Mouse (Mus musculus): ENCODE data around the gene Lrba. TPM values are rescaled to one million over a fixed set of nuclear protein-coding genes. Genes with fewer than 3 reads are reported as not detected.

Lrba gene
- polyA plus RNA-seq, 1 experiment from 2014 or later: 6.7 TPM

GRCm38 (mm10) chr3:86605775-86606174, 381.3 kb downstream of the Lrba start:
- H3K4me3 ChIP-seq (ENCODE audit: inconsistent target): no peak overlapping the region
- no peaks in the 10 kb centered on the region for H3K36me3 ChIP-seq (ENCODE audit: inconsistent target)
- 93% methylated on average over 8 of the region's 8 CpGs for WGBS (ENCODE audit: missing documents)
- H3K79me2 ChIP-seq (ENCODE audit: inconsistent target): no peaks in the 10 kb centered on the region
- no peak overlapping the region for H3K27ac ChIP-seq

- H3K27ac ChIP-seq: no peak overlapping the region
- H3K4me3 ChIP-seq (ENCODE audit: inconsistent target): no peak overlapping the region
These were observed 402.7 kb downstream of the Lrba start for GRCm38 (mm10) chr3:86627008-86627743.

GRCm38 (mm10) chr3:86629379-86629778, 404.9 kb downstream of the Lrba start:
- Histone ChIP-seq H3K4me3 (ENCODE audit: inconsistent target) (no peak overlapping the region), H3K79me2 (ENCODE audit: inconsistent target) (no peaks in the 10 kb centered on the region), H3K27ac (no peak overlapping the region), H3K36me3 (ENCODE audit: inconsistent target) (no peaks in the 10 kb centered on the region)
- 80% methylated on average over 4 of the region's 4 CpGs for WGBS (ENCODE audit: missing documents)

More at GRCm38 (mm10) chr3:86627008-86627743, 402.7 kb downstream of the Lrba start:
- Histone ChIP-seq H3K79me2 (ENCODE audit: inconsistent target) (no peaks in the 10 kb centered on the region), H3K36me3 (ENCODE audit: inconsistent target) (no peaks in the 10 kb centered on the region)
- 62% methylated on average over 4 of the region's 4 CpGs for WGBS (ENCODE audit: missing documents)

- Histone ChIP-seq H3K36me3 (ENCODE audit: inconsistent target) (no peaks in the 10 kb centered on the region), H3K79me2 (ENCODE audit: inconsistent target) (no peaks in the 10 kb centered on the region), H3K27ac (no peak overlapping the region), H3K4me3 (ENCODE audit: inconsistent target) (no peak overlapping the region)
- WGBS (ENCODE audit: missing documents): 60% methylated on average over 5 of the region's 5 CpGs
These were observed 411.0 kb downstream of the Lrba start for GRCm38 (mm10) chr3:86635464-86635863.

- Histone ChIP-seq H3K27ac (no peak overlapping the region), H3K79me2 (ENCODE audit: inconsistent target) (no peaks in the 10 kb centered on the region), H3K36me3 (ENCODE audit: inconsistent target) (no peaks in the 10 kb centered on the region), H3K4me3 (ENCODE audit: inconsistent target) (no peak overlapping the region)
- 13% methylated on average over 1 of the region's 1 CpGs for WGBS (ENCODE audit: missing documents)
These were observed 411.5 kb downstream of the Lrba start for GRCm38 (mm10) chr3:86635940-86636339.

- 100% methylated on average over 2 of the region's 2 CpGs for WGBS (ENCODE audit: missing documents)
- H3K4me3 ChIP-seq (ENCODE audit: inconsistent target): no peak overlapping the region
- H3K79me2 ChIP-seq (ENCODE audit: inconsistent target): no peaks in the 10 kb centered on the region
- H3K36me3 ChIP-seq (ENCODE audit: inconsistent target): no peaks in the 10 kb centered on the region
- no peak overlapping the region for H3K27ac ChIP-seq
These were observed 414.3 kb downstream of the Lrba start for GRCm38 (mm10) chr3:86638552-86639348.

GRCm38 (mm10) chr3:86641393-86641792, 416.9 kb downstream of the Lrba start:
- Histone ChIP-seq H3K36me3 (ENCODE audit: inconsistent target) (no peaks in the 10 kb centered on the region), H3K27ac (no peak overlapping the region), H3K79me2 (ENCODE audit: inconsistent target) (no peaks in the 10 kb centered on the region), H3K4me3 (ENCODE audit: inconsistent target) (no peak overlapping the region)
- 93% methylated on average over 5 of the region's 5 CpGs for WGBS (ENCODE audit: missing documents)

- Histone ChIP-seq H3K27ac (no peak overlapping the region), H3K79me2 (ENCODE audit: inconsistent target) (no peaks in the 10 kb centered on the region), H3K4me3 (ENCODE audit: inconsistent target) (no peak overlapping the region), H3K36me3 (ENCODE audit: inconsistent target) (no peaks in the 10 kb centered on the region)
These were observed 417.3 kb downstream of the Lrba start for GRCm38 (mm10) chr3:86641796-86642195.

- Histone ChIP-seq H3K4me3 (ENCODE audit: inconsistent target) (no peak overlapping the region), H3K36me3 (ENCODE audit: inconsistent target) (no peaks in the 10 kb centered on the region), H3K79me2 (ENCODE audit: inconsistent target) (no peaks in the 10 kb centered on the region), H3K27ac (no peak overlapping the region)
- WGBS (ENCODE audit: missing documents): 94% methylated on average over 2 of the region's 2 CpGs
These were observed 422.3 kb downstream of the Lrba start for GRCm38 (mm10) chr3:86646771-86647170.

GRCm38 (mm10) chr3:86651006-86651405, 426.5 kb downstream of the Lrba start:
- WGBS (ENCODE audit: missing documents): 87% methylated on average over 3 of the region's 3 CpGs
- Histone ChIP-seq H3K27ac (no peak overlapping the region), H3K79me2 (ENCODE audit: inconsistent target) (no peaks in the 10 kb centered on the region), H3K36me3 (ENCODE audit: inconsistent target) (no peaks in the 10 kb centered on the region), H3K4me3 (ENCODE audit: inconsistent target) (no peak overlapping the region)

GRCm38 (mm10) chr3:86659326-86659725, 434.8 kb downstream of the Lrba start:
- 97% methylated on average over 5 of the region's 5 CpGs for whole genome bisulfite sequencing (ENCODE audit: missing documents)

GRCm38 (mm10) chr3:86664399-86664798, 439.9 kb downstream of the Lrba start:
- Histone ChIP-seq H3K79me2 (ENCODE audit: inconsistent target) (no peaks in the 10 kb centered on the region), H3K36me3 (ENCODE audit: inconsistent target) (no peaks in the 10 kb centered on the region), H3K4me3 (ENCODE audit: inconsistent target) (no peak overlapping the region), H3K27ac (no peak overlapping the region)
- WGBS (ENCODE audit: missing documents): 33% methylated on average over 3 of the region's 3 CpGs

More at GRCm38 (mm10) chr3:86659326-86659725, 434.8 kb downstream of the Lrba start:
- Histone ChIP-seq H3K36me3 (ENCODE audit: inconsistent target) (no peaks in the 10 kb centered on the region), H3K27ac (no peak overlapping the region), H3K4me3 (ENCODE audit: inconsistent target) (no peak overlapping the region), H3K79me2 (ENCODE audit: inconsistent target) (no peaks in the 10 kb centered on the region)

GRCm38 (mm10) chr3:86668146-86668545, 443.7 kb downstream of the Lrba start:
- Histone ChIP-seq H3K79me2 (ENCODE audit: inconsistent target) (no peaks in the 10 kb centered on the region), H3K4me3 (ENCODE audit: inconsistent target) (no peak overlapping the region), H3K36me3 (ENCODE audit: inconsistent target) (no peaks in the 10 kb centered on the region), H3K27ac (no peak overlapping the region)
- WGBS (ENCODE audit: missing documents): 94% methylated on average over 8 of the region's 8 CpGs

GRCm38 (mm10) chr3:86677573-86678155, 453.2 kb downstream of the Lrba start:
- 26% methylated on average over 2 of the region's 2 CpGs for WGBS (ENCODE audit: missing documents)
- Histone ChIP-seq H3K36me3 (ENCODE audit: inconsistent target) (no peaks in the 10 kb centered on the region), H3K79me2 (ENCODE audit: inconsistent target) (no peaks in the 10 kb centered on the region), H3K4me3 (ENCODE audit: inconsistent target) (no peak overlapping the region), H3K27ac (no peak overlapping the region)

All from macrophage (primary cell).